Mouse (Mus musculus) kidney, postnatal 0 days (tissue): ENCODE results near the gene Fxr2. TPM values are rescaled to one million over a fixed set of nuclear protein-coding genes. Genes with fewer than 3 reads are reported as not detected.
A peak's percentile ranks its signal among the peaks of the same experiment; 100 is the strongest.

Experiments
- ATAC-seq: fragments of 200-750 bp; cut with Nextera tagmentation; replicated peaks from 2 replicates; pipeline ENCODE4 v1.8.0; 2017; ENCODE audit warnings: low read depth, moderate number of reproducible peaks, moderate TSS enrichment, moderate library complexity; ENCODE audit not compliant: low FRiP score
- DNase-seq: peaks from one replicate; pipeline ENCODE4 v3.0.0-alpha.2; 2016; ENCODE audit warnings: low spot score
- H3K27ac ChIP-seq: fragments of 300-500 bp; sonication (generic); 2 replicates; pipeline ENCODE4 v1.5.1; 2014; ENCODE audit warnings: mild to moderate bottlenecking
- H3K27me3 ChIP-seq: fragments of 300-500 bp; sonication (generic); 2 replicates; pipeline ENCODE4 v1.6.1; 2014; ENCODE audit warnings: low read length, mixed read lengths; ENCODE audit not compliant: insufficient read depth
- H3K36me3 ChIP-seq: fragments of 300-500 bp; sonication (generic); 2 replicates; pipeline ENCODE4 v1.6.1; 2014; ENCODE audit warnings: low read length, mixed read lengths; ENCODE audit not compliant: insufficient read depth
- H3K4me1 ChIP-seq: fragments of 300-500 bp; sonication (generic); replicated peaks from 2 replicates; pipeline ENCODE4 v1.6.1; 2014; ENCODE audit warnings: antibody characterized with exemption, low read length, mixed read lengths; ENCODE audit not compliant: insufficient read depth
- H3K4me2 ChIP-seq: fragments of 300-500 bp; sonication (generic); 2 replicates; pipeline ENCODE4 v1.6.1; 2014; ENCODE audit warnings: mild to moderate bottlenecking, low read length, moderate library complexity, mixed read lengths
- H3K4me3 ChIP-seq: fragments of 300-500 bp; sonication (generic); replicated peaks from 2 replicates; pipeline ENCODE4 v1.5.1; 2014; ENCODE audit warnings: low read depth, low read length
- H3K9ac ChIP-seq: fragments of 300-500 bp; sonication (generic); 2 replicates; pipeline ENCODE4 v1.6.1; 2014; ENCODE audit warnings: low read depth, low read length
- H3K9me3 ChIP-seq: fragments of 300-500 bp; sonication (generic); replicated peaks from 2 replicates; pipeline ENCODE4 v1.6.1; 2016; ENCODE audit warnings: low read length, inconsistent platforms, mixed read lengths
- CTCF ChIP-seq: IDR thresholded peaks from 2 replicates; pipeline ENCODE4 v1.5.1; 2016; ENCODE audit warnings: antibody characterized with exemption, low read depth, mild to moderate bottlenecking, moderate library complexity
- WGBS: fragments of 180-500 bp; shearing (Covaris S2); extraction: QIAGEN DNeasy Blood & Tissue Kit; methylation state at CpG from one replicate; pipeline ENCODE4 v1.1.7; 2014; 5-methylcytosine and 5-hydroxymethylcytosine counted together
- polyA plus RNA-seq: library from polyadenylated mRNA; unstranded; fragments of >200 nt; fragmentation: Nextera tagmentation; extraction: Ambion mirVana; gene quantifications from 2 replicates; pipeline ENCODE4 v1.2.1, GENCODE M21; 2015

Fxr2 gene
- polyA plus RNA-seq, 1 experiment from 2014 or later: 17.4 TPM

DNA sequence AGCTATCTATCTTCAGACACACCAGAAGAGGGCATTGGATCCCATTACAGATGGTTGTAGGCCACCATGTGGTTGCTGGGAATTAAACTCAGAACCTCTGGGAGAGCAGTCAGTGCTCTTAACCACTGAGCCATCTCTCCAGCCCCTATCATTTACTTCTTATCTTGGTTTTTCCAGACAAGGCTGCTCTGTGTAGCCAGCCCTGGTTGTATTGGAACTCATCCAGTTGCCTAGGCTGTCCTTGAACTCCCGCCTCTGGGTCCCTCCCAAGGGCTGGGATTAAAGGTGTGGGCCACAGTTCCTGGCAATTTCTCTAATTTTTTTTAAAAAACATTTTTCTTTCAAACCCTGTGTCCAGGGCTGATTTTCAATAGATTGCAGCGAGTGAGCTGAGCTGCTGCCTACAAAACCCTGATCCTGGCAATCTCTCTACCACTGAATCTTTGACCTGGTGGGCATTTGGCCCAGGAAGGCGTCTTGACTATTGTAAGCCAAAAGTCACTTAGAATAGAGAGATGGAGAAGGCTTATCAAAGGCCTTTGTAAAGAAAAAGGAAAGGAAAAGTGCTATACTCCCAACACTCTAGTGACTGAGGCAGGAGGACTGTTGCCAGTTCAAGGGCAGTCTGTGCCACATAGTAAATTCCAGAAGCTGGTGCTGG, 28.6 kb downstream of the Fxr2 start:
- peak overlapping the region; percentile 48 for H3K9ac ChIP-seq
- peak overlapping the region; percentile 42; the same call in 1 of the 2 replicates for H3K4me3 ChIP-seq
- peak overlapping the region; percentile 54 for H3K4me2 ChIP-seq
- H3K27me3 ChIP-seq: no peaks in the 10 kb centered on the region
- TF ChIP-seq CTCF: no peak
- peak overlapping the region; percentile 94 for H3K27ac ChIP-seq
- no peak for ATAC-seq
- peaks cover 9% of the 10 kb centered on the region; the same call in 1 of the 2 replicates for H3K4me1 ChIP-seq
- DNase-seq: no peak
- H3K9me3 ChIP-seq: no peaks in the 10 kb centered on the region
- peaks cover 40% of the 10 kb centered on the region for H3K36me3 ChIP-seq
- WGBS: 79% methylated on average over 3 of the region's 3 CpGs

GRCm38 (mm10) chr11:69662213-69662966, 29.6 kb downstream of the Fxr2 start, which contains the start of gene Mpdu1:
Gene Mpdu1 (minus strand): TSS chr11:69662642.
- H3K4me2 ChIP-seq: peak within 1 kb of the TSS; percentile 54
- H3K4me3 ChIP-seq: peak within 1 kb of the TSS; percentile 42
- peak within 1 kb of the TSS; percentile 48 for H3K9ac ChIP-seq
- no peaks in the 10 kb centered on the region for H3K27me3 ChIP-seq
- H3K36me3 ChIP-seq: peaks cover 38% of the 10 kb centered on the region
- WGBS: 1% methylated on average over 48 of the region's 48 CpGs
- H3K9me3 ChIP-seq: no peaks in the 10 kb centered on the region
- TF ChIP-seq CTCF: peak; percentile 54
- DNase-seq: peak; percentile 99
- peaks cover 9% of the 10 kb centered on the region; the same call in 1 of the 2 replicates for H3K4me1 ChIP-seq
- peak within 1 kb of the TSS; percentile 94 for H3K27ac ChIP-seq
- peak; percentile 92 for ATAC-seq

GRCm38 (mm10) chr11:69662967-69663671, 30.3 kb downstream of the Fxr2 start:
- Histone ChIP-seq H3K4me3 (peak overlapping the region; percentile 42), H3K36me3 (peaks cover 38% of the 10 kb centered on the region), H3K4me1 (peaks cover 9% of the 10 kb centered on the region; the same call in 1 of the 2 replicates), H3K4me2 (peak overlapping the region; percentile 54), H3K27ac (peak overlapping the region; percentile 94), H3K9ac (peak overlapping the region; percentile 31; the same call in 1 of the 2 replicates), H3K27me3 (no peaks in the 10 kb centered on the region), H3K9me3 (no peaks in the 10 kb centered on the region)
- 66% methylated on average over 13 of the region's 13 CpGs for WGBS
- TF ChIP-seq CTCF: no peak
- no peak for DNase-seq
- ATAC-seq: peak; percentile 9; the same call in 1 of the 2 replicates

DNA sequence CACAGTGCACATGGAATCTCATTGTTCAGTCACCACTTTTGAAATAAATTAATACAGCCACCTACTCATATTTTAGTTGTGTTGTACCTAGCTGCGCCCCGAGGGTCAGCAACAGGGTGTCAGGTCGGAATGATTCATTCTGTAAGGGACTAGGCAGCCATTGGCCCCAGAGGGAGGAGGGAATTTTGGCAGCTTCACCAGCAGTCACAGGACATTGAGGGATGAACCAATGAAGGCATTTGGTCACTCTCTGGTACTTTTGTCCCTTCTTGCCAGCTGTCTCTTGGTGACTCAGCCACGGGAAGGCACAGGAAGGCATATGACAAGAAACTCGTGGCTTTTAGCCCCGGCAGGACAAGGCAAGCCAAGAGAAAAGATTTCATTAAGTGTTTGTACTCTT, 31.0 kb downstream of the Fxr2 start:
- peak overlapping the region; percentile 94 for H3K27ac ChIP-seq
- 78% methylated on average over 6 of the region's 6 CpGs for WGBS

GRCm38 (mm10) chr11:69664841-69665240, 32.1 kb downstream of the Fxr2 start:
- Histone ChIP-seq H3K4me2 (no peak overlapping the region), H3K4me1 (peaks cover 13% of the 10 kb centered on the region; the same call in 1 of the 2 replicates), H3K9me3 (no peaks in the 10 kb centered on the region), H3K9ac (no peak overlapping the region), H3K27ac (no peak overlapping the region), H3K36me3 (peaks cover 46% of the 10 kb centered on the region), H3K4me3 (no peak overlapping the region), H3K27me3 (no peaks in the 10 kb centered on the region)
- no peak for TF ChIP-seq CTCF
- DNase-seq (no peak), ATAC-seq (no peak)
- WGBS: 95% methylated on average over 7 of the region's 7 CpGs

More for the DNA sequence above, 31.0 kb downstream of the Fxr2 start:
- H3K27me3 ChIP-seq: no peaks in the 10 kb centered on the region
- H3K4me1 ChIP-seq: peaks cover 9% of the 10 kb centered on the region; the same call in 1 of the 2 replicates
- no peak for TF ChIP-seq CTCF
- H3K9ac ChIP-seq: no peak overlapping the region
- ATAC-seq (no peak), DNase-seq (no peak)
- H3K4me3 ChIP-seq: no peak overlapping the region
- peaks cover 40% of the 10 kb centered on the region for H3K36me3 ChIP-seq
- H3K9me3 ChIP-seq: no peaks in the 10 kb centered on the region
- H3K4me2 ChIP-seq: no peak overlapping the region

DNA sequence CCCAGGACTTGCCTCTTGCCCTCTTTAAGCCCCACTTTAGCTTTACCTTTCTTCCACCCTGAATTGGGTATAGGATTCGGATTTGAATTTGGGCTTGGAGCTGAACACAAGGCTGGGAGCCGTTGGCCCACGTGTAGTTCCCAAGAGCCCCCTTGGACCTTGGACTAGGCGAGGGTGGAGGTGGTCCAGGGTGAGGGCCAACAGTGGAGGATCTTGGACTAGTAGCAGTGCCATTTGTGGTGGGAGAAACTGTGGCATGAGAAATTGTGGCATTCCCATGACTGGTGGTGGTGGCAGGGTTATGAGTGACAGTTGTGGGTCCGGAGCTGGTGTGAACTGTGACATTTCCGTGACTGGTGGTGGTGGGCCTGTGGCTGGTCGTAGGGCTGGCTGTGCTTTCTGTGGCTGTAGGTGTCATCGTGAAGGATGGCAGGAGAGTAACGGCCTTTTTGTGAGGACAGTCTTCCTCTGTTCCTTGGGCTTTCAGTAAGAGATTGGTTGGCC, 32.7 kb downstream of the Fxr2 start:
- Histone ChIP-seq H3K4me1 (peaks cover 18% of the 10 kb centered on the region; the same call in 1 of the 2 replicates), H3K4me3 (no peak overlapping the region), H3K4me2 (no peak overlapping the region), H3K36me3 (peaks cover 52% of the 10 kb centered on the region), H3K27ac (no peak overlapping the region), H3K9me3 (no peaks in the 10 kb centered on the region), H3K27me3 (no peaks in the 10 kb centered on the region), H3K9ac (no peak overlapping the region)
- ATAC-seq (no peak), DNase-seq (no peak)
- WGBS: 79% methylated on average over 9 of the region's 9 CpGs
- TF ChIP-seq CTCF: no peak
